Mouse (Mus musculus): ENCODE results near the gene Dtx3.
A peak's percentile ranks its signal among the peaks of the same experiment; 100 is the strongest.

Gene Dtx3

DNA sequence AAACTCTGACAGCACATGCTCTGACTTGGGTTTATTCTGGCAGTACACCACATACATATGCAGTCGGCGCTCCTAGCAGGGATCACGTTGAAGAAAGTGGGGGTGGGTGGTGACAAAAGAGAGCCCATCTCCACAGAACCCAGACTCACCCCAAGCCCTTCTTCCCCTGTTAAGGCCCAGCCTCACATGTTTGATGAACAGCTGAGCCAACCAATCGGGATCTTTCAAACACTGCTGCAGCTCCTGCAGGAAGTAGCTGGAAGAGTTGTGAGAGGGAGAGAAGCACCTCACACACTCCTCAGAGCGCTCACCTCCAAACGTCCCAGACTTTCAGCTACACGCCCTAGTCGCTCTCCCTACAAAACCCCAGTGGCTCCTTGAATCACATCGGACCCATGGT is 10.4 kb downstream of the Dtx3 start:
- DNase-seq: peak; percentile 14 to 27

DNA sequence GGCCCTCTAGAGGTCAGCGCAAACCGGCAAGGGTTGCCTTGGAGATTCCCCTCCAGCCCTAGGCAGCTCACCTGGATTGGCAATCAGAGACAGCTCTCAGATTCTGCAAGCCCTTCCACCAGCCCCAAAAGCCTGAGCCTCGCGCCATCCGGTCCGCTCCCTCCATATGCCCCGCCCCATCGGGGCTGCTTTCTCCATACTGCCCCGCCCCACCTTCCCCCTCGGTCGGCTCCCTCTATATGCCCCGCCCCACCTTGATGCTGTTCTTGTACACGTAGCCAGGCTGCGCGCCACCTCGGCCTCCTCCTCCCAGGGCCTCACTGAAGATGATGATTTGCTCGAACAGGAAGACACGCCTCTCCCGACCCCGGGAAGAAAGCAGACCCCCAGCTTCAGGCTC is 11.8 kb downstream of the Dtx3 start:
- DNase-seq: peak; percentile 4 to 43

DNA sequence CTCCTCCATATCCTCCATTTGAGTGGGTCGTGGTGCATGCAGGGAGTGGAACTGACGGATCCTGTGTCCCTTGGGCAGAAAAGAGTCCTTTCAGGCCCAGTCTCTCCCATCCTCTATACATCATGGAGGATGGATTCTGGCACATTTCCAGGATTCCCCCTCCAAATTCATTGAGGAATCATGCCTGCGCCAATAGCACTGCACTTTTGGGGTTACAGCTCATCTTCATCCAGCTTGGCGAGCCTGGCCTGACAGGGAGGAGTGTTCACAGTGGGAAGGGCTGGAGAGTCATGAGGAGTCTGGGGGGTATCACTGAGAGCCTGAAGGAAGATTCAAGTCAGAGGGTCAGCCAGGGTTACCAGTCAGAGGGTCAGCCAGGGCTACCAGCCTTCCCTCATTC is 12.9 kb downstream of the Dtx3 start:
- DNase-seq: no peak

DNA sequence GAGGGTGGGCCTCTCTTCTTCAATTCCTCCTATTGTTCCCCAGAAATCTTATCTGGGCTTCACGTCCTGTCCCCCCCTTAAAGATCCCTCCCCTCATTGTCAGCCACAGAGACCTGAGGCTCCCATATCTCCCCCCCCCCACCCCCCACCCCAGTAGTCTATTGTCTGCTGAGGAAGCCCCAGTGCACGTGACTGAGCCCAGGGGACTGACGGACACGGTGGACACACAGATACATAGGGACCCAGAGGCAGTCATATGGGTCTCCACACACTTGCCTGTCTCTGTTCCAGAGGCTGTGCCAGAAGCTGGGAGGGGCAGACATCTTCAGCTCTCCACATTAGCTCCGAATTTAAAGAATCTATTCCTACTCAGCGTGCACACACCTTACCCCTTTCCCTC is 14.0 kb downstream of the Dtx3 start:
- no peak for DNase-seq

DNA sequence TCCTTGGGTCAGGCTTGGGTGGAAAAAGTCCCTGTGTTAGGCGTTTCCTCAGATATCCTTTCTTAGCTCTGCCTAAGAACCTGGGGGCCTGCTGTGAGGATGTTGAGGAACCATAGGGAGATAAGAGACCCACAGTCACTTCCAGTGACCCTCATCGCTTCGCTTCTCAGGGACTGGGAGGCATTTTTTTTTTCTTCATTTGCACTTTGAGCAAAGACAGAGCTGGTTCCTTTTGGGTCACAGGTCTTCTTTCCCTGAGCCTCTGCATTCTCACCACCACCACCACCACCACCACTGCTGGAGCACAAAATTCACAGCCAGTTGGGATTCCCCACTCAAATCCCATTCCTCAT is 14.9 kb downstream of the Dtx3 start:
- DNase-seq: no peak

DNA sequence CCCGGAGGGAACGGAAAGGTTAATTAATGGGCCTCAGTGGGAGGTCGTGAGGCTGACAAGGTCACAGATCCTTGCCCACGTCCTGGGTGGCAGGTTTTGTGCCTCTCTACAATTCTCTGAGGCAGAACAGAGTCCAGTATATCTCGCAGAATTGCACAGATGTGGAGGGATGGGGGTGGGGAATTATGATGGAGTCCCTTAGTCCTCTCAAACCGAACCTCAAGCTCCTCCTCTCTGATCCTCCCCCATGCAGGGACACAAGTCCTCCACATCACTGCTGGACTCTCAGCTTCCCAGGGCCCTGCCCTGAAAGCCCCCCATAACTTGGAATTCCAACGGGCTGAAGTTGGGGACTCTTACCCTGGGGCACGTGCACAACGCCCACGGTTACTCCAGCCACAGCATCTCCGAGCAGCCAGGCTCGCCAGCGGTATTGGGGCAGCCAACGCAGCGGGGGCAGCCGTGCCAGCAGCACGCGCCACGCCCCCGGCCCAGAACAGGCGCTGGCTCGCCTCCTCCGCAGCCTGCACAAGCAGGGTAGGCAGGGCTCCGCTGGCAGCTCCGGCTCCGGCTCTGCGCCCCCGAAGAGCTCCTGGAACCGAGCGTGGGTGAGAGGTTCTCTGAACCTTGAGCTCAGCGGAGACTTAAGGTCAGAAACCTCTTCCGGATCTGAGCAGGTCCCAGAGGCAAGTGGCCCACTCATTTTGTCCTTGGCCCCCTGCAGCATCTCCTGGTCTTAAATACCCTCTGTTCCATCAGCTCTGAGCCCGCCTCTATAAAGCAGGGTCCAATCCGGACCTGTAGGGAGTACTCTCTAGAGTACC is 15.4 kb downstream of the Dtx3 start, which contains the start of gene Slc26a10:
Gene Slc26a10 (minus strand): TSS at position 775 of the 824 bp plus-strand sequence.
- peak; percentile 21 to 49 for DNase-seq

DNA sequence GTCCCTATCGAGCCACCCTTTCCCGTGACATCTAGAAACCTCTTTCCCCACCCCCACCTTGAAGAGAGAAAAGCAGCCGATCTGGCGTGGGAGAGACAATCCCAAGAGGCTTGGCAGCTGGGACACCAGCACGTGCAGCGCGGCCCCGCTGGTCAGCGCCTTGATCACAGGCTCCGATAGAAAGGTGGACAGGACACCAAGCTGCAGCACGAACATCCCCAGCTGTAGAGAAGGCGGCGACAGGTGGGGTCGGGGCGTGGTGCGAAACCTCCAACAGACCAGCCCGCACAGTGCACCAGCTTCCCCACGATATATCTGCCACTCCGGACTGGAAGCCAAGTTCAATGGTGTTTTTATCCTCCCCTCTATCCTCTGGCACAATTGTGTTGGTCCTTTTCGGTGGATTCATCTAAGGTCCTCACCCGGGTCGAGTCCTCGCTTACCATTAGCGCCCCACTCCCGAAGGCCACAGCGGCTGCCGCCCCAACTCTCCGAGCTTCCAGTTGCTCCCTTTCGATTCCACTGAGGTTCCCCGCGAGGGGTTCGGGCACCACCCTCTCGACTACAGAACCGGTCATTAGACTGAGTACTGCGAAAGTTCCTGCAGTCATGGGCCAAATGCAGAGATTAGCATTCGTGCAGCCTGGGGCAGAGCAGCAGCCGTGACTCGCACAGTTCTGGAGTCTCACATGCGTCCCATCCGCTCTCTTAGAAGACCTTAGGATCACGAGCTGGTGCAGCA is 17.1 kb downstream of the Dtx3 start:
- DNase-seq: peak; percentile 4 to 17

DNA sequence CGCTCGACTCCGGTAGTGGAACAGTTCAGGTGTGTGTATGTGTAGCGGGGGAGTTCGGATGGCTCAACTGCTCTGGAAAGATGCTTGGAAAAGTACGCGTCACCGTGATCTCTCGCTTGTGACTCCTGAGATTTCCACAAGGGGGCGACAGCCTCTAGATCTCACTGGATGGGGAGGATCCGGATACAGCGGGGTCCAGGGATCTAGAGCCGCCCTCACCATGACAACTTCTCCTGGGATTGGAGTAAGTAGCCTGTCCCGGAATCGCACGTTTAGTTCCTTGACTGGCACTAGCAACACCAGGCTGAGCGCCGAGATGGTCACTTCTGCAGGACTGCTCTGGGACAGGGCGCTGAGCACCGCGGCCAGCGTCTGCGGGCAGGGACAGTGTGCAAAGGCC is 17.8 kb downstream of the Dtx3 start:
- DNase-seq: peak; percentile 44 to 54

DNA sequence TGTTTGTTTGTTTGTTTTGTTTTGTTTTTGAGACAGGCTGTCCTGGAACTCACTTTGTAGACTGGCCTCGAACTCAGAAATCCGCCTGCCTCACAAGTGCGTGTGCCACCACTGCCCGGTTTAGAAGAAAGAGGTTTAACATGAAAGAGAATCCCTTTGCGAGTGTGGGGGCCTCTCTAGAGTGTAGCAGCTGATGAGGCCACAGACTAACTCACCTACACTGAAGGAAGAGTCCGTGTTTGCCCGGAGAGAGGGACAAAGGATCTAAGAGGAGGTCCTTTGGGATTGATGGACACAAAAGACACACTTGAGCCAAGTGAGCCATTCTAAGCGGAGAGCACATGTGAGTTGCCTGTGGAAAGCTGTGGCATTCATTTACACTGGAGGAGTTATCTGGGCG is 18.3 kb downstream of the Dtx3 start:
- DNase-seq: peak in 1 of 2 experiments; percentile 4

DNA sequence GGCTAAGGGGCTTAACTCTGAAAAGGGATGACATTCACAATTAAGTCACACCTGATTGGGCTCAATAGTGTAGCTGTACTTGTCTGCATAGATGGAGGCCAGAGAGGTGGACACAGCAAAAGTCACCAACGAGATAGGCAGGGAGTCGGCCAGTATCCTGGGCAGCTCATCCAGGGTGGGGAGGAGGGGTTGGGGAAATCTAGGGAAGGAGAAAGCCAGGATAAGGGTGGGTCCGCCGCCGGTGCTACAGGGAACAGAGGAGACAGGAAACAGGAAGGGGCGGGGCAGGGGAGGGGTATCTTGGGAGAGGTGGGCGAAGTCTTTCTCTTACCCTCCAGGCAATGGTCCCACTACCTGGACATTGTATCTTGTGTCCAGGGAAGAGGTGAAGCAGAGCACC is 18.8 kb downstream of the Dtx3 start:
- peak in 1 of 2 experiments; percentile 12 for DNase-seq

DNA sequence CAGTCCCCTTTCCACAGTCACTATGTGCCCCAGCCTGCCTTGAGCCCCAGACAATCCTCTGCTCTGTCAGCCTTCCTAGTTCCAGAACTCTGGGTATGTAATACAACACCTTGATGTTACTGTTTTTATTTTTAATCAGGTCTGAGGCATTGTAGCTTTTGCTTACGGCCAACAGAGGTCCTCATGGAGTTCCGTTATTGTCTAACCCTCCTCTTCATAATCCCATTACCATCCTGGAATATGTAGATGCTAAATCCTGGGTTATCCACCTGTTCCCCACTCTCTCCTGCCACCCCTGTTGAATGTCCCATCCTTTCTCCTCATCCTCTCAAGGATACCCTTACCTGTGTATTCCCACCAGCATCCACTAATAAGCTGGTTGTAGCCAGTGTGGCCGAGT is 19.3 kb downstream of the Dtx3 start:
- no peak for DNase-seq

DNA sequence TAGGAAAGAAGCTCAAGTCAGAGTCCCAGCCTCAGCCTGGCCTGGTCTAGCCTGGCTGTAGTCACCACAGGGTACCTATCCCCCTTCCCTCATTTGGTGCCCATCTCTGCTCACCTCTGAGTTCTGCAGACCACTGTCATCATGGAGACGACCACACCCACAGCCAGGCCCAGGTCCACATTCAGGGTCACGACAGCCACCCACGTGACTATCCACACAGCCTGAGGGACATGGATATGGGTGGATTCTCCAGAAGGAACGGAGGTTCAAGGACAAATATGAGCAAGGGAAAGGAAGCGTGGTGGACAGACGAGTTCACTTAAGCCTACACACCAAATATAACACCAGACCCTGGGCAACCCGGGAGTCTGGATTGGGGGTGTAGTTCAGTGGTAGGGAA is 21.4 kb downstream of the Dtx3 start:
- peak in 1 of 2 experiments; percentile 11 for DNase-seq

DNA sequence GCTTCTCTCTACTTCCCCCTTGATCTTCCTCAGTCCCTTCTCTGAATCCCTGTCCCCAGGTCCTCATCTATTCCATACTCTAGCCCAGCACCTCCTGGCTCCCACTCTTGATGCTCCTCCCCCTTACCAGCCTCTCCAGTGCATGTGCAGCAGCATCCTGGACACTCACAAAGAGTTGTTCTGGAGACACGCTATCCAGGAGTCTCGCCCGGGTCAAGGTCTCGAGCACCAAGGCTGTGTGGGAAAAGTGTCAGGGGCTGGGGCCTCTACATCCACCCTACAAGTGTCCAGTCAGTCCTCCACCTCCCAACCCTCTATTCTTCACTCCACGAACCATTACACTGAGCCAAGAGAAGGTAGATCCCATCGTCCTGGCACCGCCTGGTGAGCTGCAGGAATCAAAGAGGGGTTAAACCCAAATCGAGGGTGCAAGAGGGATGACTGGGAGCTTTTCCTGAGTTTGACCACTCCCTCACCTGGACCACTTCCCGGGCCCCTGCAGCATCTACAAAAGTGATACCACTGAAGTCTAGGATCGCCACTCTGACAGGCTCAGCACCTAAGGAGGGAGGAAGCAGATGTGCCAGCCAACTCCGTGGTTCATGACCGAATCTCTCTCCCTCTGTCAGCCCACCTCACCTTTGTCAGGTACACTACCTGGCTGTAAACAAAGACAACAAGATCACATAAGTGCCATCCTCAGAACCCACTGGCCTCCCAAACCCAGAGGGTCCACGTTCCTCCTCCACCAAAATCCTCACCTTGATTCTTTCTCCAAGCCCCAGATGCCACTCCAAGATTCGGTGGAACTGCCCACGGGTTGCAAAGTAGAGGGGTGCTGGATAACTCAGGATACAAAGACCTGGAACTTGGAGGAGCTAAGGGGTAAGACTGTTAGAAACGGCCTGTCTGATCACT is 22.1 kb downstream of the Dtx3 start:
- peak; percentile 1 to 16 for DNase-seq

DNA sequence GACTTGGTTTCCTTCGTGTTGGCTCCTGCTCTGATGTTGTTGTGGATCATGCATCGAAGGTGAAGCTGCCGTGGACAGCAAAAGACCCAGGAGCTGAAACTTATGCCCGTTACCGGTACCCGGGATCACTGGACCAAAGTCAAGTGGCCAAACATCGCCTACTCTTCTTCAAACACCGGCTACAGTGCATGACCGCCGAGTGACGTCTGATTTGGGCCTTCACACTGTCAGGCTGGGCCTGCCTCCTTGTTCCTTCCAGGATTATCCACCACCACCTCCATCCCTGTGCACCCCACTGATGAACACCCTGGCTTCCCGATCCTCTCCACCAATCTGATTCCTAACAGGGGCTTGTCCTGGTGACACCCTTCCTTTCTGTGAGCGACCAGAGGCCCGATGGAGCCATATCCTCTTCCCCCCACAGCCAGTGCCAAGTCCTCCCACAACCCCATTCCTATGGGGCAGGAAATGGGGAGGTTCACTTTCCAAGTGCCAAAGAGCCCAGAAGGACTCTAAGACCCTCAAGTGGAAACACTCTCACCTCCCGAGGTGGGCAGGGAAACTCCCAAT is 23.8 kb downstream of the Dtx3 start:
- peak in 1 of 2 experiments; percentile 15 for DNase-seq

DNA sequence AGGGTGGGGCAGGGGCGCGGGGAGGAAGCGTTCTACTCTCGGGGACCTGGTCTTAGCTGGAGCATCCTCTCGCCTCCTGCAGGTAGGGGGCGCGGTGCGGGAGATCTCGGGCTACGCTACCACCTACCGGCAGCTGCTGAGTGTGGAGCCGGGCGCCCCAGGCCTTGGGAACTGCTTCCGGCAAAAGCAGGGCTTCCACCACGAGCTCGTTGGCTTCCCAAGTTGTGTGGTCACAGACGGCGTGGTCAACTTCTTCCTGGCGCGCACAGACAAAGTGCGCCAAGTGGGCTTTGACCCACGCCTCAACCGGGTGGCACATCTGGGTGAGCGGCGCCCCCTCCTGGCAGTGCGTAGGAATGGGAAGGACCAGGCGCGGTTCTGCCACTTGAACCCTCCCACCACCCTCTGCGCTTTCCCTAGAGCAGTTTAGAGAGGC is 24.7 kb downstream of the Dtx3 start:
- peak; percentile 86 to 88 for DNase-seq

DNA sequence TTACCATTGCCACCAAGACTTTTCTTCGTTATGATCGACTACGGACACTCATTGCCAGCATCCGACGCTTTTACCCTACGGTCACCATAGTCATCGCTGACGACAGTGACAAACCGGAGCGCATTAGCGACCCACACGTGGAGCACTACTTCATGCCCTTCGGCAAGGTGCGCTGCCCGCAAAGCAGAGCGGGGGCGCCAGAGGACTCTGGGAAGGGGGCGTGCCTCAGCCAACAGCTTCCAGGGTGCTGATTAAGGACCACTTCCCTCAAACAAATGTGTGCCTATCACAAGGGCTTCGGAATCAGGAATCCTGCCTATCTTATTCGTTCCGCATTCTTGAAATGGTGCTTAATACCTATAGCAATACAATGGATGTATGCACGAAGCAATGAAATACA is 25.5 kb downstream of the Dtx3 start:
- DNase-seq: peak; percentile 35 to 60

DNA sequence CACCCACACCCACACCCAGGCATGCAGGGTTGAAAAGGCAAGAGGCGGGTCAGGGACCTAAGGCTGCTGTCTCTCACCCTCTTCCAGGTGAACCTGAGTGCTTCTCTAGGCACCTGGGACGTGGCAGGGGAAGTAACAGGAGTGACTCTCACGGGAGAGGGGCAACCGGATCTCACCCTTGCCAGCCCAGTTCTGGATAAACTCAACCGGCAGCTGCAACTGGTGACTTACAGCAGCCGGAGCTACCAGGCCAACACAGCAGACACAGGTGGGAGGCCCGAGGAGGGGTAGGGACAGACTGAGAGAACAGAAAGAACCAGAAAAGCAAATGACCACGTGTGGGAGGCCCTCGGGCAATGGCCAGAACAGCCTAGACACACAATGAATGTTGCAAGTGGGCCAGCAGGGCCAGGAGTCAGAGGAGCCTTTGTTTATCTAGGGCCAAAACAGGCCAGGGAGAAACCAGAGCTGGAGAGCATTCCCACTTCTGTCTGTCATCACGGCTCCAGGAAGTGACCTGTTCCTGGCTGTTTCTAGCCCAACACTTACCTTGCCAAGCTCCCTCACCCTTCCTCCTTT is 27.8 kb downstream of the Dtx3 start:
- peak in 1 of 2 experiments; percentile 12 for DNase-seq

DNA sequence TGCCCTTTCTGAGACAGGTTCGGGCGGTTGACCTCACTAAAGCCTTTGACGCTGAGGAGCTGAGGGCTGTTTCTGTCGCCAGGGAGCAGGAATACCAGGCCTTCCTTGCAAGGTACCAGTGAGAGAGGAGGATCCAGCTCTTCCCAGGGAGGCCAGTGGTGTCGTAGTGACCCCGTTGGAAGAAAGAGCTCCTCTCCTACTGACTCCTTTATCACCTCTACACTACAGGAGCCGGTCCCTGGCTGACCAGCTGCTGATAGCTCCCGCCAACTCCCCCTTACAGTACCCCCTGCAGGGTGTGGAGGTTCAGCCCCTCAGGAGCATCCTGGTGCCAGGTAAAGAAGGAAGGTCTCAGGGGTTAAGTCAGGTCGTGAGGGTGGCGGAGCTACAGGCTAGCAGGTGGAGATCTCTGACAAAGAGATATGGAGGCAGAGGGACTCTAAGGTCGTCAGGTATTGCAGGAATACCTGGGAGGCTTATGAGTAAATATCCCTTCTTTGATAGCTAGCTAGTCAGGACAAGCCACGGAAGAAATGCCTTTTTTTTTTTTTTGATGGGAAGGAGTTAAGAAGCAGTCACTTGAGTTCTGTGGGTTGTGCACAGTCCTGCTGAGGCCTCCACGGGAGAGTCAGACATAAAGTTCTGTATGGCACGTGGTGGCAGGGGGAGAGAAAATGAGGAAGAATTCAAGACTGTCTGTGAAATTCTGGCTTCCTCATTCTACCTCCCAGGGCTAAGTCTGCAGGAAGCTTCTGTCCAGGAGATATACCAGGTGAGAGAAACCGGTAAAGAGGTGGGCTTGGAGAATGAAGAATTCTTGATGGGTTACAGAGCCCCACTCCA is 28.5 kb downstream of the Dtx3 start:
- no peak for DNase-seq

DNA sequence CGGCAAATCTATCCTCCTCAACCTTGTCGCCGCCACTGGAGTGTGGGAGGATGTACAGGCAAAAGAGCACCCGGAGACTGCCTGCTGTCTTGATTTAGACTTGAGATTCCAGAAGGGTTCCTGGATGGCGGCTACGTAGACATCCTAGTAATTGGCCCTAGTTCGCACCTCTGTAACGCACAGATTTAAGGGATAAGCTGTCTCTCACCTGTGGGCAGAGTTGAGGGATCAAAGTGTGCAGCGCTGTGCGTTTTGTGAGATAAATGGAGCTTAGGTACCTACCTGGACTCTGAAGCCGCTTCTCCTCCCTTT is 29.2 kb downstream of the Dtx3 start:
- DNase-seq: no peak

DNA sequence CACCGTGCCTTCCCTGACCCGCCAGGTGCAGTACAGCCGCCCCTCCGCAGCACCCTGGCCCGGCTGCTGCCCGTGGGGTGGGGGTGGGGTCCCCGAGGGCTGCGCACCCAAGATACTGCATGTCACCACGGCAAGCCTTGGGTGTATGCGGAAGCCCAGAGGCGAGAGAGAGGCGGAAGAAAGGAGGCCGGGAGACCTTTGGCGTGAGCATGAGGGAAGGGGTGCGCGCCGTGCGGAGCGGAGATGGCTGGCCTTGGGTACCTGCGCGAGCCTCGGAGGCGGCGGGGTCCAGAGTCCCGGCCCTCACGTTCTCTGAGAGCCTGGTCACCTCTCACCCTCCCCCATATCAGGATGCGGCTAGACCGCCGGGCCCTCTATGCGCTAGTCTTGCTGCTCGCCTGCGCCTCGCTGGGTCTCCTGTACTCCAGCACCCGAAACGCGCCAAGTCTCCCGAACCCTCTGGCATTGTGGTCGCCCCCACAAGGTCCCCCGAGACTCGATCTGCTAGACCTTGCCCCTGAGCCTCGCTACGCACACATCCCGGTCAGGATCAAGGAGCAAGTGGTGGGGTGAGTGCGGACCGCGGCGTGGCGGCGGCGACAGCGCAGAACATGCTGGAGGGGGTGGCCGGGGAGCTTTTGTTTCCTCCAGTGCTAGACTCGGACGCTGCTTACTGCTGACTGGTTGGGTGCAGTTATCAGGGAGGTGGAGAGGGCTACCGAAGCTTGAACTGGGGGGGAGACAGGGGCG is 29.7 kb downstream of the Dtx3 start:
- DNase-seq: peak; percentile 82 to 83

DNA sequence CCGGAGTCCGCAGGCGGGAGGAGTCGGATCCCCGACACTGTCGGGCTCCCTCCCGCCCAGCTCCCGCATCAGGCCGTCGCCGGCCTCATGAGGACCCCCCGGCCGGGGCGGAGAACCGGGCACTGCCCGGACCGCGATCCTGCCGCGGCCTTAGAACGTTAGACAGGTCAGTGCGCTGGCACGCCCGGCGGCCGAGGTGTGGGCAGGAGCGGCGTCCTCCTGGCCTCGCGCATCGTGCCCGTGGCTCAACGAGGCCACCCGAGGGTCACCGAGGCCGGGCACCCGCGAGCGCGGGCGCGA is 30.2 kb downstream of the Dtx3 start:
- DNase-seq: no peak

Data from thymus, postnatal 36 days (tissue).